Mouse (Mus musculus) kidney, postnatal 14 days (tissue): Measurements from ENCODE around the gene Smug1.

ENCODE experiments used
- DNase-seq: peaks from one replicate; pipeline ENCODE4 v3.0.0; 2022; ENCODE audit warnings: mixed read lengths

The Smug1 gene

DNA sequence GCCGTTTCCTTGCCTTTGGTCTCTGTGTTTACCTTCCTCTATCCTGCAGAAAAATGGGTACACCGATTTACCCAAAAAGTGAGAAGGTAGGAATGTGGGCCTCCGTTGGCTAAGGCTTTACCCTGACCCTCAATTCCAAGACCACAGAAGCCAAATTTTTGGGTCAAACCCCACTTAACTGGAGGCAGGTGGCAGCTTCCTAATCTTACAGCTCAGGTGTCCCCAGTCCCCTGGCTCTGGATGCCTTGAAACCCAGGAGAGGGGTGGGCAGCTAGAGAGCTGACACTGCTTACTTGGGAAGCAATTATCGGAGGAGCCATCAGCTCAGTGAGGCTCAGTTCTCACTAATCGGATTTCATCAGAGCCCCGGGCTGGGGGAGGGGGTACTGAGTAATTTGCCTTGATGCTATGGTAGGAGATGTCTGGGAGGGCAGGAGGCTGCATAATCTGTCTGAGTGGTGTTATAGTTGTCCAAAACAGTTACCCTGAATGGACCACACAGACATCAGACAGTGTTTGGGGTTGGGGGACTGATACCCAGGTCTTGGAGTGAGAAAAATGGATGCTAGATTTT lies at the start of gene Smug1:
Gene Smug1 (minus strand): TSS at position 51 of the 574 bp plus-strand sequence.
- DNase-seq = no peak

DNA sequence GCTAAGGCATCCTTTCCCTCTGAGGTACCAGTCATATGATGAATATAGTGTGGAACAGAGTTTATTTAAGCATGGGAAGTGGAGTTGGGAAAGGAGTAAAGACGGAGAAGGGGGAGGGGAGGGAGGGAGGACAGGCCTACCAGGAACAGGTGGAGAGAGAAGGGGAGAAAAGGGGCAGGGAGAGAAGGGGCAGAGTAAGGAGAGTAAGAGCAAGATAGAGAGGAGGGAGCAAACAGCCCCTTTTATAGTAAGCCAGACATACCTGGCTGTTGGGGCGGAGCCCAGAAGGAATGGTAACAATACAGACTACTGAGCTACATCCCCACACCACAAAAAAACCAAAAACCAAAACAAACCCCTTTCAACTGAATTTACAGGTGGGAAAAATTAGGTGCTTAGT lies 49.2 kb upstream of the Smug1 start:
- no peak for DNase-seq

- DNase-seq = peak; percentile 94
These were observed 48.3 kb upstream of the Smug1 start for GRCm38 (mm10) chr15:103214971-103215907.

DNA sequence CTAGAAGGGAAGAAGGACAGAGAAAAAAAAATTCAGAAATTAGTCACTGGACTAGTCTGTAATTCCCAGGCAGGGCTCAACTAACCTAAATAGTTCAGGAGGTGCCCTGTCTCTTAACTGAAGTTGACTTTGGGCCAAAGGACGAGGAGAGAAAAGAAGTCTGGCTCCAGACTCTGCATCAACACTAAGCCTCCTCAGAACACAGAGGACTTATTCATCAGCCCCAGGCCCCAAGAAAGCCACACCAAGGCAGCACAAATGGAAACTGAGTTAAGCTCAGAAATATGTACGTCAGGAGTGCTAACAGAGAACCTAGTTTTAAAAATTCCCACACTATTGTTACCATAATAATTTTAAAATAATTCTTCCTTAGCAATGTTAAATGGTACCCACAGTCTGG lies 47.3 kb upstream of the Smug1 start:
- DNase-seq = no peak

GRCm38 (mm10) chr15:103205156-103205555 lies 38.3 kb upstream of the Smug1 start:
- DNase-seq = no peak

DNA sequence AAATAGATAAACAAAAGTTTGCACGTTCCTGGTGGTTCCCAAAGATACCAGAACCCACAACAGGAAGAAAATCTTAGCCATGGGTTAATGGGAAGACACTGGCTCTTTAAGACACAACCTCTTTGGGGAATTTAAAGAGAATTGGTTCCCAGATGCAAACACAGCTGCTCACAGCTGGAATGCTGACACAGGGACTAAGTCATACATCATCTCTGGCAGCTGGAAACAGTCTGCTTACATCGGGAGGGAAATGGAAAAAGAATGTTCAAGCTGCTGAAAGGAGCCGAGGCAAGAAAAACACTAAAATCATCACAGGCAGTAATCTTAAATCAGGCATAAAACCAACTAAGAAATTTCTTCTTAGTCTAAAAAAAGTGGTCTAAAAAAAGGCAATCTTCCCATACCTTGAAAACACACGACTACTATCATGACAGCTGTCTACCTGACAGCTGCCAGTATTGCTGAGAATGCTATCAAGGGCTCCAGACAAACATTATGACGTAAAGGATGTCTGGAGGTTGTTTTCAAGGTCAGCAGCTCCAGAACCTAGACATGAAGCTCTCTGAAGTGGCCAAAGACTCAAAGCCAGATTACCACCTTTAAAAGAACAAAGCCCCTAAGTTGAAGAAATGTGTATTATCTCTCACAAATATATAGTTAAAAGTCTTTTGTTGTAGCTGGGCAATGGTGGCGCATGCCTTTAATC lies 35.3 kb upstream of the Smug1 start:
- DNase-seq = peak; percentile 84

DNA sequence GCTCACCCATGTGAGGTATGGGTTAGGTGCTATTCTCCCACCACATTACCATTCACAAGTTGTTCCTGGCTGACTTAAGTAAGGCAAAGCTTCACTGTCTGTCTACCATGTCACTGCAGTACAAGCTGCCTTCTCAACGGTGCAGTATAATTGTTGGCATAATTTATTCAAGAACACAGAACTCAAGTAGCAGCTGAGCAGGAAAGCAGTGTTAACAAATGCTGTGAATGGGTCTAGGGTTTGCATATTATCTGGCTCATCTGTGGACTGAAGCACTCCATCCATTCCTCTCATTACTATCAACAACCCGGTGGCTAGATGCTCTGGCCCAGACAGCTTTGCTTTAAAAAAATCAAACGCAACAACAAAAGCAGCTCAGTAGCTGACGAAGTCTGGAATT lies 30.9 kb upstream of the Smug1 start:
- DNase-seq = no peak

DNA sequence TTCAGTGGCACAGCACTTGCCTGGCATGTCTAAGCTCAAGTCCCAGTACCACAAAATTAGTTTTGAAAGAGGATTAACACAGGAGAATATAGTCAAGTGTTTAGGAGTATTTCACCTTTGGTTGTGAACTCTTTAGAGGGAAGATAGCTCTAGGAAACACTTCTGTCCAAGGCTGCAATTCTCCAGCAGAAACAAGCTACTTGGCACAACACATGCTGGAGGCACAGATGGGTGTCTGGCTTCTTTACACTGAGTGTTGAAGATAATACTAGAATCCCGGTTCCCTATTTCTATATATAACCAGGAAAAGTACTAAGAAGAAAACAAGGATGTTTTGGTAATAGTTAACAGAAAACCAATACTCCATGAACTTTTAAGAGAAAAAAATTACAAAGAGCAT lies 29.9 kb upstream of the Smug1 start:
- DNase-seq = no peak

DNA sequence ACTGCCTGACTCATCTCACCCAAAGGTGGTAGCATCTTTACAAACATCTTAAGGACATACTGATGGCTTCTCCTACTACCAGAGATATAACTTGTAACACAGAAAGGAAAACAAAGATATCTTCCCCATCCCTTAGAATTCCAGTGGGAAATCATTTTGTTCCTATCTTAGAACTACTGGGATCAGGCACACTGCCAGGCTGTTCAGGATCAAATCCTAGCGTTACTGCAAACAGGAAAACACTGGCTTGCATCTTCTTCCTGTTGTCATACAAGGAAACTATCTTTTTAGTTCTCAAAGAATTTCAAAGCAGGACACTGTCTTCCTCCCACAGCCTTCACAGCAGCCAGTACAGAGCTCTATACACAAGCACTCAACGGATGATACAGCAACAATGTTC lies 26.7 kb upstream of the Smug1 start:
- peak; percentile 84 for DNase-seq

DNA sequence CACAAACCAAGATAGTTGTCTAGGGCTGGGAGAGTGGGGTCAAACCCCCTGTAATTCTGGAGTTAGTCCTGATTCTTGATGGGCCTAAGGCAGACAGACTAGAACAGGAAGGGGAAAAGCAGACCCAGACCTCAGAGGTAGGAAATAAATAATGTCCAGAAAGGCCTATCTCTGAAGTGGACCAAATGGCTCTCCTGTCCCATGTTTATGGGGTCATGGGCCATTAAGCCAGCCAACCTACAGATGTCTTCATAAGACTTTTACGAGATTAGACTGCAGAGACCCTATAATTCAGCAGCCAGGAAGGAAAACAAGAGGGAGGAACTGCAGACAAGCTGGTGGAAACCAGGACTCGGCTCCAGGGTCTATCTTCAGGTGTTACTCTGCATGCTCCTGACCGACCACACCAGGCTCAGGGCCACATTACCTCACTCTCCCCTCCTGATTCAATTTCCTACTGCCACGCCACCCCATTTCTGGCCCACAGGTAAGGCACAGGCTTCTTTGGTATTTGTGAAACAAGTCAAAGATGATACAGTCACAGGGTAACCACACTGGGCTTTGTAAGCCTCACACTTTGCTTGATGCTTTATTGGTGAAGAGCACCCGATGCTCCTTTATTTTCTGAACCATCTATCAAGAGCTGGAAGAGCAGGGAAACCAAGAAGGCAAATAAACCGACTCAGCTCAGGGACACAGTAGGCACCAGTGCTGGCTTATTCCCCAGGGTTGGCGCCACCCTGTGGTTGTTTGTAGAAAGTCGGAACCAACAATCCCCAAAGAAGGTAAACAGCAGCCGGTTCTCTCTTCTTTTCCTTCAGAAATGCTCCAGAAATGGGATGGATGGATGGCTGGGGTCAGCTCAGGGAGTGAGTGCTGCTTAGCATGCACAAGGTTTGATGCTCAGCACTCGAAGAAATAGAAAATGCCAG lies 23.9 kb upstream of the Smug1 start:
- peak; percentile 57 for DNase-seq

- no peak for DNase-seq
These were observed 23.2 kb upstream of the Smug1 start for GRCm38 (mm10) chr15:103190083-103190482.

DNA sequence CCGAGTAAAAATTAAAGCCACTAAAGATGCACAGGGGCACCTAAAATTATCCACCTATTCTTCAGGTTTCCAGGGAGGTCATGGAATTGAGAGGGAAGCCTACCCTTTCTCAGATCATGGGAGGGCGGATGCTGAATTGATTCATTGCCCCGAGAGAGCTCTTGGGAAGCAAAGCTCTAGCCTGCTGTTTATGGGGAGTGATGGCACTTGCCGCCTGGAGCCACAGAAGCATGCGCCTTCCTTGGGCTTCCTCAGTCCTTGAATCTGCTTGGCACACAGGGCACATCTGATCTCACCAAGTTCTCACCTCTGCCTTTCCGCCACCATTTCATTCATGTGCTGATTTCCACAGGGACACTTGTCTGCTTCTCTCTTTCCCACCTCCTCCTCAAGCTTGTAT lies 20.9 kb upstream of the Smug1 start:
- no peak for DNase-seq

- peak; percentile 72 for DNase-seq
These were observed 18.7 kb upstream of the Smug1 start for GRCm38 (mm10) chr15:103185462-103186198.

- peak; percentile 58 for DNase-seq
These were observed 17.0 kb upstream of the Smug1 start for GRCm38 (mm10) chr15:103183651-103184610.

- peak; percentile 80 for DNase-seq
These were observed 16.2 kb upstream of the Smug1 start for GRCm38 (mm10) chr15:103183135-103183534.

DNA sequence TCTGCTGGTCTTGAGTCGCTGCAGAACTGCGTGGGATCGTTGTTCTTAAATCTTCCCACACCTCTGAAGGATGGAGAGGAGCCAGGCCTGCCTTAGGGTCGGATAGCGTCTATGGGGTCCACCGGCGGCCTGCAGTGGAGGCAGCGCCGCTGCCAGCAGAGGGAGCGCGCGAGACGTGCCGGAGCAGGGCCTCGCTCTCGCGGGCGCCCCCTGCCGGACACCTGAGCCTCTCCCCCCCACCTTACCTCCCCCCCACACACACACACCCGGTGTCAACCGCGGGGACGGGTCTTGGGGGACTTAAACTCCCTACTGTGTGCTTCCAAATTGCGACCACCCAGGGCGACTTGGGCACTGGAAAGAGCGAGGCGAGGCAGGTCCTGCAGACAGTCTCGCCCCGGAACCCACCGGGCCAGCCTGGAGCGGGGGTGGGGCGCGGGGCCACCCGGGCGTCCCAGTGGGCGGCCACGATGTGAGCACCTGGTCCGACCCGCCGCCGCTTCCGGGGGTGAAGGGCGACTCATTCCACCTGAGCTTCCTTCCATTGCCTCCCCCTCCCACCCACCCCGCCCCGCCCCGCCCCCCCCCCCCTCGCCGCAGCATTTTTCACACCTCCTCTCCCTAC lies 15.4 kb upstream of the Smug1 start:
- DNase-seq = peak; percentile 90

DNA sequence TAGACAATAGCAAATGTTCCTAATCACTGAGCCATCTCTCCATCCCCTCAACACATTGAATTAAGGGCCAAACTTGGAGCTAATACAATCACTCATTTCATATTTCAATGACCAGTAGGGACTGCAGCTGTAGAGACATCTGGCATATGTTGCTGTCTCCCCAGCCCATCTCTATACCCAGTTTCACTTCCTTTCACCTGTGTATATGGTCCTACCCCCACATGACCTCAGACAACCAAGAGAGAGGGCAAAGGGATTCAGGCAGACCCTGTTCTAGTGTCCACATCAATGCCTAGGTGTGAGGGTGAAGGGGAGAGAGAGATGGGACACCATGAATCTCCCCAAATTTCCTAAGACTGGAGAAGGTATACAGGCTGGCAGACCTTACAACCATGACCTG lies 13.5 kb upstream of the Smug1 start:
- DNase-seq = no peak

DNA sequence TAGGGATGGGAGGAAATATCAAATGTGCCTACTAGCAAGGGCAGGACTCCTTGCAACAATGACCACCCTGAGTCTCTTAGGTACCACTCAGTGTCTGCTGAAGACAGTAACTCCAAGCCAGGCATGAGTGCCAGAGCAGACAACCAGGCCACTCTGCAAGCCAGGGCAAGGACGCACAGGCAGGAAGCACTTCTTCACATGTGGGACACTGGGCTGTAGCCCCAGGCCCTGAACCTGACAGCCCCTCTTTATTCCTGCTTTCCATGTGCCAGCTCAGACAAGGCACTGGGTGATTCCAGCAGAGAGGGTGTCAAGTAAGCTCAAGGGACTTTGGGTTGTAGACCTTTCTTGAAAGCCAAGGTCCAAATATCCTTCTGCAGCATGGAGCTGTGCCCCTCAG lies 11.9 kb upstream of the Smug1 start:
- no peak for DNase-seq

DNA sequence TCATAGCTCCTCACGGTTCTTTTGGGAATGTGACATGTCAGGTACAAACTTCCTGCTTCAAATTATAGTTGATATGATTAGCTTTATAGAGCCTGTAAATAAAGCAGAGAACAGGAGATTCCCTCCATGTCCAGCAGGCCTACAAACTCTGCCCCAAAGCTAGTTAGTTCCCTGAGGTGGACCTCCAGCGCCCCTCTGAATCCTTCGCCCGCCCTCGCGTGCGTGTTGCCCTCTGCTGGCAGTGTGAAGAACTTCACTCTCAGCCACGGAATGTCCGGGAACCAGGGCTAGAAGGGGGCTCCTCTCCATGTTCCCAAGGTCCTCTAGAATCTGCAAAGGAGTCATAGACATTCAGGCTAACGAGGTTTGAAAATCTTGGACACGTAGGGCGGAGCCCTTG lies 11.2 kb upstream of the Smug1 start:
- DNase-seq = peak; percentile 57

GRCm38 (mm10) chr15:103177611-103178041 lies 10.7 kb upstream of the Smug1 start:
- no peak for DNase-seq
